Mouse (Mus musculus): ENCODE data around the gene Gpalpp1.

DNA sequence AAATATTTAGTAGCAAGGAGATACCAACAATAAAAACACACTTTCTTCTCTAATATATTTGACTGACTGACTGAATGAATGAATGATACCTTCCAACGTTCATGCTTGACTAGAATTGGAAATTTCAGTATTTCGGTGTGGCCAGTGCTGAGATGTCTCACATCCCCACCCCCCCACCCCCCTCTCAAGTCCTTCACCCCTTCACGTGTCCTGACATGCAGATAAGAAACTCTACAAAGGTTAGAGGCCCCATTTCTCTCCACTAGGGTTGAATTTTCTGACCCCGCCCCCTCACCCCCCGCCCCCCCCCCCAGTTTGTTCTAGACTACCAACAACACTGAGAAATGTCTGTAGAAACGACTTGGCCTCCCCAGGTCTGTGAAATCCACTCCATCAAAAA lies 43.3 kb upstream of the Gpalpp1 start:
- TF ChIP-seq CTCF (IDR thresholded peaks at IDR 0.05; ENCODE audit: extremely low read depth, insufficient read length, insufficient replicate concordance, low read depth, low read length) (no peak), POLR2A (IDR thresholded peaks at IDR 0.05; ENCODE audit: low read depth, low read length) (no peak)
